Mouse (Mus musculus): Measurements from ENCODE around the gene Map2k7.

DNA sequence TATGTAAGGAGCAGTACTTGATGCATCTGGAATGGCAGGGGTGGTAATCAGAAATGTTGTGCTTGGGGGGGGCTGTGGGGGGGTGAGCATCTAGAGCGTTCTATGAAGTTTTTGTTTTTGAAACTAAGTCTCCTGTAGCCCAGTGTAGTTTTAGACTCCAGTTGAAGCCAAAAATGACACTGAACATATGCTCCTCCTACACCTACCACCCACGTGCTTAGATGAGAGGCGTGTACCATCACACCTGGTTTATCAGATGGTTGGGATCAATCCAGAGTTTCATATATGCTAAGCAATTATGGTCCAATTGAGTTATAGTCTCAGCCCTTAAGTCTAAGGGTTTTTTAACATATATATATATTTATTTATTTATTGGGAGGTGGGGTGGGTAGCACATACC, 18.9 kb upstream of the Map2k7 start:
- TF ChIP-seq POLR2A (IDR thresholded peaks at IDR 0.05; ENCODE audit: control insufficient read depth in 1 of 2, insufficient read depth in 1 of 2, low read depth in 1 of 2, low read length in 2 of 2, poor library complexity in 1 of 2) (no peak), CTCF (IDR thresholded peaks at IDR 0.05 in 2 of 3, conservative IDR thresholded peaks at IDR 0.05 in 1 of 3; ENCODE audit: control insufficient read depth in 1 of 3, insufficient read depth in 1 of 3, low read depth in 2 of 3, low read length in 3 of 3, poor library complexity in 1 of 3, severe bottlenecking in 1 of 3) (no peak), GATA1 (IDR thresholded peaks at IDR 0.05; ENCODE audit: low read depth, low read length) (no peak), CHD2 (IDR thresholded peaks at IDR 0.05; ENCODE audit: low read length) (no peak)
